Mouse (Mus musculus) urinary bladder, postnatal 10 days (tissue): ENCODE data around the gene Slx.
"Not testable (repeated sequence)": the region's sequence is repeated elsewhere in the genome, so short reads cannot be mapped to it uniquely, and the experiment has no call there.

Source experiments
- DNase-seq: peaks from one replicate; pipeline ENCODE4 v3.0.0; 2022; ENCODE audit warnings: low spot score

The Slx gene

DNA sequence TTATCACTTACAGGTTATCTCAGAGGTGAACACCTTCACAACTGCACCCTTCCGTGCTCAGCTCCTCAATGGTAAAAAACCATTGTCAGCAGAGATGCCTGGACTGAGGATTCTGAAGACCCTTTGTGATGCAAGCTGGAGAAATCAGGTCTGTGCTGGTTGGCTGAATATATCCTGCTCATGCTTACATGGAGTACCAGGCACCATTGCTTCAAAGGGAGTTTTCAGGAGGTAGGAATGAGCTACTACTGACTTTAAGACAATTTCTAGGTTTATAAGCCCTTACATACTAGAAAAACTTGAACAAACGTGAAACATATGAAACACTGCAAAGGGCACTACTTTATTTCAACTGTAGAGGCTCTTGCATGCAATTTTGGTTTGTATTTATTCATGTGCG, at the start of gene Slx:
Slx (minus strand) TSS at position 101 of the 400 bp plus-strand sequence.
- not testable (repeated sequence) for DNase-seq
